Mouse (Mus musculus) neural tube, embryonic 12.5 days (tissue): Measurements from ENCODE around the gene Mxd4. TPM values are rescaled to one million over a fixed set of nuclear protein-coding genes. Genes with fewer than 3 reads are reported as not detected.

Source experiments
- ATAC-seq: fragments of 200-750 bp; cut with Nextera tagmentation; 2 replicates; pipeline ENCODE4 v1.8.0; 2017; ENCODE audit warnings: low read depth, mild to moderate bottlenecking, moderate TSS enrichment, moderate library complexity; ENCODE audit not compliant: low FRiP score
- H3K27ac ChIP-seq: fragments of 300-500 bp; sonication (generic); 2 replicates; pipeline ENCODE4 v1.5.1; 2016
- H3K27me3 ChIP-seq: fragments of 300-500 bp; sonication (generic); replicated peaks from 2 replicates; pipeline ENCODE4 v1.6.1; 2016; ENCODE audit warnings: mild to moderate bottlenecking
- H3K36me3 ChIP-seq: fragments of 300-500 bp; sonication (generic); 2 replicates; pipeline ENCODE4 v1.6.1; 2016; ENCODE audit warnings: mild to moderate bottlenecking
- H3K4me1 ChIP-seq: fragments of 300-500 bp; sonication (generic); 2 replicates; pipeline ENCODE4 v1.6.1; 2016
- H3K4me2 ChIP-seq: fragments of 300-500 bp; sonication (generic); replicated peaks from 2 replicates; pipeline ENCODE4 v1.6.1; 2016; ENCODE audit warnings: mild to moderate bottlenecking
- H3K4me3 ChIP-seq: fragments of 300-500 bp; sonication (generic); 2 replicates; pipeline ENCODE4 v1.5.1; 2016
- H3K9ac ChIP-seq: fragments of 300-500 bp; sonication (generic); 2 replicates; pipeline ENCODE4 v1.6.1; 2016; ENCODE audit warnings: mild to moderate bottlenecking
- H3K9me3 ChIP-seq: fragments of 300-500 bp; sonication (generic); 2 replicates; pipeline ENCODE4 v1.6.1; 2016; ENCODE audit warnings: mild to moderate bottlenecking
- WGBS: fragments of 180-500 bp; shearing (Covaris S2); methylation state at CpG from one replicate; pipeline ENCODE4 v1.1.7; 2016; 5-methylcytosine and 5-hydroxymethylcytosine counted together
- polyA plus RNA-seq: library from polyadenylated mRNA; unstranded; fragments of >200 nt; fragmentation: Nextera tagmentation; extraction: Ambion mirVana; gene quantifications from 2 replicates; pipeline ENCODE4 v1.2.1, GENCODE M21; 2016

Gene Mxd4
- polyA plus RNA-seq, 1 experiment from 2014 or later, result 35.6 TPM

DNA sequence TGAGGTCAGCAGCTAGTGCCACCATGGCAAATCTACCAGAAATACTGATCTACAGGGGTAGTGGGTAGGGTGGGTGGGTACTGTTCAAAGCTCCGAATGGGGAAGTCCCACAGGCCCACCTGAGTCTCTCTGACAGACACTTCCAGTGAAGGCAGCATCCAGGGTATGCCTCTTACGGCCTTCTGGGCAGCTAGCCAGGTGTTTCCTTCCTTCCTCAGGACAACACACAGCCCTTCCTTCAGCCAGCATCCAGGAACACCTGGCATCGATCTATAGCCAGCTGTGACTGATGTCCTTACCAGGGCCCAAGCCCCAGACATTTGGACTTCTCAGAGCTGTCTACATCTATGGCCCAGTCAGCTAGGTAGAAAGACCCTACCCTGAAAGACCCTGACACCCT is 5.0 kb downstream of the Mxd4 start:
- ATAC-seq, result no peak
- Histone ChIP-seq H3K27ac (no peak overlapping the region), H3K4me2 (no peak overlapping the region), H3K9me3 (no peaks in the 10 kb centered on the region), H3K9ac (0 out of 2 replicates have a peak overlapping the region, but pooled peaks have one; percentile 8), H3K4me3 (no peak overlapping the region), H3K36me3 (peaks cover 36% of the 10 kb centered on the region), H3K27me3 (no peaks in the 10 kb centered on the region), H3K4me1 (peaks cover 29% of the 10 kb centered on the region)
- WGBS, result 87% methylated on average over 3 of the region's 3 CpGs

GRCm38 (mm10) chr5:34177821-34178220 is 9.7 kb downstream of the Mxd4 start:
- Histone ChIP-seq H3K4me3 (no peak overlapping the region), H3K9me3 (no peaks in the 10 kb centered on the region), H3K27ac (no peak overlapping the region), H3K4me2 (no peak overlapping the region), H3K27me3 (no peaks in the 10 kb centered on the region), H3K9ac (no peak overlapping the region), H3K4me1 (0 out of 2 replicates have a peak, but pooled peaks cover under 1% of the 10 kb centered on the region), H3K36me3 (peaks cover 73% of the 10 kb centered on the region)
- WGBS, result 94% methylated on average over 4 of the region's 4 CpGs
- ATAC-seq, result no peak

GRCm38 (mm10) chr5:34177091-34177490 is 10.4 kb downstream of the Mxd4 start:
- peaks cover 67% of the 10 kb centered on the region for H3K36me3 ChIP-seq
- 100% methylated on average over 2 of the region's 2 CpGs for WGBS
- no peak overlapping the region for H3K4me2 ChIP-seq
- no peaks in the 10 kb centered on the region for H3K4me1 ChIP-seq
- H3K27ac ChIP-seq, result no peak overlapping the region
- no peak overlapping the region for H3K4me3 ChIP-seq
- no peak overlapping the region for H3K9ac ChIP-seq
- no peaks in the 10 kb centered on the region for H3K9me3 ChIP-seq
- ATAC-seq, result no peak
- H3K27me3 ChIP-seq, result no peaks in the 10 kb centered on the region

DNA sequence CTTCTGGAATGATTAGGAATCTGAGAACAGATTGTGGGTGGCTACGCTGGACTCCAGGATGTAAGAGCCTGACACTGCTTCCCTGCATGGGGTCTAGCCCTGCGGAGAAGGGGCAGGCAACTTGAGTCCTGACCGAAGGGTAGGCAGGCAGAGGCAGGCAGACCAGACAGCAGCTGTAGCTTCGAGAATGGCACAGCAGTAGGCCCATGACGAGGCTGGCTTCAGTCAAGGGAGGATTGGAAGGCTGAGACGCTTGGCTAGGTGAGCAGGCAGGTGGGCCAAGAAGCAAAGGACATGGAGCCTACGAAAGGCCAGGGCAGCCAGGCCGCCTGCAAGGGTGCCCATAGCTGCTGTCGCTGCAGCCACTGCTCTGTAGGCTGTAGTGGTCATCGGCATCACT is 10.8 kb downstream of the Mxd4 start:
- Histone ChIP-seq H3K27me3 (no peaks in the 10 kb centered on the region), H3K4me2 (no peak overlapping the region), H3K4me3 (no peak overlapping the region), H3K9ac (no peak overlapping the region), H3K27ac (no peak overlapping the region), H3K36me3 (peaks cover 65% of the 10 kb centered on the region), H3K4me1 (no peaks in the 10 kb centered on the region), H3K9me3 (no peaks in the 10 kb centered on the region)
- WGBS, result 80% methylated on average over 10 of the region's 10 CpGs
- no peak for ATAC-seq

GRCm38 (mm10) chr5:34175403-34175694 is 12.2 kb downstream of the Mxd4 start:
- H3K4me1 ChIP-seq, result no peaks in the 10 kb centered on the region; the same call in 1 of the 2 replicates
- H3K4me2 ChIP-seq, result no peak overlapping the region
- H3K9me3 ChIP-seq, result no peaks in the 10 kb centered on the region
- WGBS, result 12% methylated on average over 5 of the region's 5 CpGs
- no peaks in the 10 kb centered on the region for H3K27me3 ChIP-seq
- ATAC-seq, result no peak
- no peak overlapping the region for H3K4me3 ChIP-seq
- H3K27ac ChIP-seq, result no peak overlapping the region
- no peak overlapping the region for H3K9ac ChIP-seq
- H3K36me3 ChIP-seq, result peaks cover 62% of the 10 kb centered on the region

DNA sequence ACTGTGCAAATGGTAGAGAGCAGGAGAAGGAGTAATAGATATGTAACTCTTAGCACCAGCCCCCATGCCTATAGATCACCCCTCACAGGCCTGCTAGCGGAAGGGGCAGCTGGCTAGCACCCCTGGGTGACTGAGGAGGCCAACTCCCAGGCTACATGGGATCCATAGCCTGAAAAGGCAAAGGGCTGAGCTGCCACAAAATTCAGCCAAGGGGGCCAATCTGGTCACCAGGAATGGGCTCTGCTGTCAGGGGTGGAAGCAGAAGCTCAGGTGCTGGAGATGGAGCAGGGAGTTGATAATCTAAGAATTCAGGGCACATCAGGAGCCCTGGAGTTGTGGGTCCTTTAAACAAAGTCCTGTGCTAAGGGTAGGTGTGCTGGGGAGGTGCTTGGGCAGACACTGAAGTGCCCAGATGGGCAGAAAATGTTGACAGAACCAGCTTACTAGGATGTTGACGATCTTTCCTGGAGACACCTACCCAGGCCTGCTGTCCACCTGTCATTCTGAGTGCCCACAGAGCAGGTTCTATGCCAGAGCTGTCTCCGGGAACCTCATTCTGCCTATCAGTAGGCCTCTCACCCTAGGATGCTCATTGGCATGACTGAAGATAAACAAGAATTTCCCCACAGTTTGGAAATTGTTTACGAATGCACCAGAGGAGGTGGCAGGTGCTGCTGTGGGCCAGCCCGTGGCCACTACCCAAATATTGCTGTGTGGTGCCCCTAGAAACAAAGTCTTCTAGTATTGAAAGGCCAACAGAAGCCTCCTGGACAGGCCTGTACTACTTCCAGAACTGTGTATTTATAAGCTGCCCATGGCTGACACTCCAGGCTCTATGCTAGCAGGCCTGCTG is 12.7 kb downstream of the Mxd4 start:
- Histone ChIP-seq H3K27me3 (no peaks in the 10 kb centered on the region), H3K27ac (no peak overlapping the region), H3K4me2 (no peak overlapping the region), H3K4me3 (no peak overlapping the region), H3K9ac (no peak overlapping the region), H3K9me3 (no peaks in the 10 kb centered on the region), H3K4me1 (no peaks in the 10 kb centered on the region; the same call in 1 of the 2 replicates), H3K36me3 (peaks cover 57% of the 10 kb centered on the region)
- 65% methylated on average over 5 of the region's 5 CpGs for WGBS
- ATAC-seq, result no peak

DNA sequence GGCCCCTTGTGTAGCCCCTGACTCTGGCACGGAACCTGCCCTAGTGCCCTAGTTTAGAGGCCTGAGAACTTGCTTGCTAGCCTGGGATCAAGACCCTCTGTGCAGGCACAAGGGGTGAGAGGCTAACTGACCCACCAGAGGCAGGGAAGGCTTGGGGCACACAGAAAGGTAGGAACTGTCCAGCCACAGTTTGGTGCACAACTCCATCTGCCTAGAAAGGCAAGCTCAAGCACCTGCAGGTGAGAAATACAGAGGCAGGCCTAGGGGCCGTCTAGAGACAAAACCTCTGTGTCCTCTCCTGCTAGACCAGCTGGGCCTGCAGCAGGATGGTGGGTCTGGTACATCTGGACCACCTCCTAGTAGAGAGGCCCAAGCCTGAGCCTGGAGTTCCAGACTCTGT is 13.5 kb downstream of the Mxd4 start:
- no peaks in the 10 kb centered on the region; the same call in 1 of the 2 replicates for H3K4me1 ChIP-seq
- ATAC-seq, result no peak
- no peaks in the 10 kb centered on the region for H3K27me3 ChIP-seq
- H3K36me3 ChIP-seq, result peaks cover 57% of the 10 kb centered on the region
- no peak overlapping the region for H3K4me3 ChIP-seq
- H3K9ac ChIP-seq, result no peak overlapping the region
- no peak overlapping the region for H3K27ac ChIP-seq
- no peak overlapping the region for H3K4me2 ChIP-seq
- WGBS, result 90% methylated on average over 2 of the region's 2 CpGs
- no peaks in the 10 kb centered on the region for H3K9me3 ChIP-seq

GRCm38 (mm10) chr5:34170726-34171125 is 16.8 kb downstream of the Mxd4 start:
- peaks cover 4% of the 10 kb centered on the region; the same call in 1 of the 2 replicates for H3K4me1 ChIP-seq
- no peaks in the 10 kb centered on the region for H3K27me3 ChIP-seq
- H3K27ac ChIP-seq, result no peak overlapping the region
- H3K4me3 ChIP-seq, result no peak overlapping the region
- no peak for ATAC-seq
- peaks cover 27% of the 10 kb centered on the region for H3K36me3 ChIP-seq
- no peaks in the 10 kb centered on the region for H3K9me3 ChIP-seq
- no peak overlapping the region for H3K9ac ChIP-seq
- H3K4me2 ChIP-seq, result no peak overlapping the region
- 78% methylated on average over 4 of the region's 4 CpGs for whole genome bisulfite sequencing

DNA sequence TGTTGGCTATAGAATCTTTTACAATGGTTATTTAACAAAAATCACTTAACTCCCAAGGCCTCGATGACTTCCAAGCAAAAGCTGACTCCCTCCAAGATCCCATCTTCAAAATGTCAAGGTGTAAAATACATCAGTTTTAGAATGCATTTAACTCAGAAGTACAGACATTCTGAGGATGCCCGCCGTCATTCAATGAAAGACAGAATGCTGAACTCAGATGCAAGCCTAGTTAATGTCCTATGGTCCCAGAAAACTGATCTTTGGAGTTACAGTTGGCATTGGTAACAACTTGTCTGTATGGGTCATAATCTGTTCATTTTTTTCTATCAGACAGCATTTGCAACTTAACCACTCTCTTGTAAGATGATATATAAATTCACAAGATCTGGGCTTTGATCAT is 17.6 kb downstream of the Mxd4 start:
- H3K9ac ChIP-seq, result peak overlapping the region; percentile 50; the same call in 1 of the 2 replicates
- peaks cover 20% of the 10 kb centered on the region for H3K36me3 ChIP-seq
- 84% methylated on average over 3 of the region's 3 CpGs for WGBS
- H3K4me1 ChIP-seq, result peaks cover 4% of the 10 kb centered on the region; the same call in 1 of the 2 replicates
- no peaks in the 10 kb centered on the region for H3K9me3 ChIP-seq
- H3K4me3 ChIP-seq, result peak overlapping the region; percentile 18; the same call in 1 of the 2 replicates
- ATAC-seq, result no peak
- peak overlapping the region; percentile 65 for H3K4me2 ChIP-seq
- H3K27me3 ChIP-seq, result no peaks in the 10 kb centered on the region
- peak overlapping the region; percentile 67 for H3K27ac ChIP-seq

GRCm38 (mm10) chr5:34168950-34169891 is 18.3 kb downstream of the Mxd4 start, which contains the start of the genes Poln and Haus3:
TSS of gene Poln (minus strand) at chr5:34169448.
TSS of gene Haus3 (minus strand) at chr5:34169527.
- Histone ChIP-seq H3K9ac (peak within 1 kb of the TSS; percentile 75), H3K9me3 (no peaks in the 10 kb centered on the region), H3K27me3 (no peaks in the 10 kb centered on the region), H3K4me3 (peak within 1 kb of the TSS; percentile 68), H3K4me1 (peaks cover 9% of the 10 kb centered on the region), H3K36me3 (peaks cover 17% of the 10 kb centered on the region), H3K27ac (peak within 1 kb of the TSS; percentile 67), H3K4me2 (peak within 1 kb of the TSS; percentile 65)
- WGBS, result under 1% methylated on average over 57 of the region's 57 CpGs
- ATAC-seq, result peak; percentile 99

DNA sequence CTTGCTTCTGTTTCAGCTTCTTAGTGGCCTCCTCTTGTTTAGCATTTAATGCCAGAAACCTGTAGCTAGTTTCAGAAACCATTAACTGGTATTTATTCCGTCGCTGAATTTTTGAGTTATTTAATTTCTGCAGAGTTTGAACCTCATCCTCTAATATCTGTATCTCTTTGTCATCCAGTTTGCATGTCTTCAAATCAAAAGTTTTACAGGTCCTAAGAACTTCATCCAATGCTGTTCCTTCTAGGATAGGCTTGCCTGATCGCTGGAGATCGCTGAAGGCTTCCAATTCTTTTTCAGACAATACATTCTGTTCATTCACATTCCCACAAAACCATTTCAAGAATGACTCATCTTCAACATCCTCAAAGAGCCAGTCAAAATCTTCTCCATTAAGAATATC is 19.7 kb downstream of the Mxd4 start:
- Histone ChIP-seq H3K27me3 (no peaks in the 10 kb centered on the region), H3K4me2 (peak overlapping the region; percentile 16; the same call in 1 of the 2 replicates), H3K4me3 (no peak overlapping the region), H3K9me3 (no peaks in the 10 kb centered on the region), H3K36me3 (peaks cover 8% of the 10 kb centered on the region), H3K27ac (no peak overlapping the region), H3K4me1 (peaks cover 9% of the 10 kb centered on the region), H3K9ac (no peak overlapping the region)
- no peak for ATAC-seq
- WGBS, result 84% methylated on average over 4 of the region's 4 CpGs

GRCm38 (mm10) chr5:34165793-34166192 is 21.7 kb downstream of the Mxd4 start:
- no peak overlapping the region for H3K27ac ChIP-seq
- H3K9me3 ChIP-seq, result no peaks in the 10 kb centered on the region
- WGBS, result 85% methylated on average over 4 of the region's 4 CpGs
- no peak for ATAC-seq
- H3K4me2 ChIP-seq, result no peak overlapping the region
- no peak overlapping the region for H3K9ac ChIP-seq
- H3K27me3 ChIP-seq, result no peaks in the 10 kb centered on the region
- no peak overlapping the region for H3K4me3 ChIP-seq
- H3K4me1 ChIP-seq, result peaks cover 9% of the 10 kb centered on the region
- H3K36me3 ChIP-seq, result peaks cover 9% of the 10 kb centered on the region
